Mouse (Mus musculus) midbrain, embryonic 13.5 days (tissue): ENCODE measurements around the gene F2r. TPM values are rescaled to one million over a fixed set of nuclear protein-coding genes. Genes with fewer than 3 reads are reported as not detected.

Experiments
- ATAC-seq: fragments of 200-750 bp; cut with Nextera tagmentation; 2 replicates; pipeline ENCODE4 v1.8.0; 2017; ENCODE audit warnings: mild to moderate bottlenecking, moderate TSS enrichment, moderate library complexity
- H3K27ac ChIP-seq: fragments of 300-500 bp; sonication (generic); 2 replicates; pipeline ENCODE4 v1.5.1; 2015; ENCODE audit warnings: inconsistent platforms, mild to moderate bottlenecking, moderate library complexity
- H3K27me3 ChIP-seq: fragments of 300-500 bp; sonication (generic); 2 replicates; pipeline ENCODE4 v1.6.1; 2015; ENCODE audit warnings: mild to moderate bottlenecking, inconsistent platforms
- H3K36me3 ChIP-seq: fragments of 300-500 bp; sonication (generic); 2 replicates; pipeline ENCODE4 v1.6.1; 2015; ENCODE audit warnings: mild to moderate bottlenecking, inconsistent platforms
- H3K4me1 ChIP-seq: fragments of 300-500 bp; sonication (generic); replicated peaks from 2 replicates; pipeline ENCODE4 v1.6.1; 2015; ENCODE audit warnings: inconsistent platforms
- H3K4me2 ChIP-seq: fragments of 300-500 bp; sonication (generic); replicated peaks from 2 replicates; pipeline ENCODE4 v1.6.1; 2015; ENCODE audit warnings: moderate library complexity, mild to moderate bottlenecking, inconsistent platforms
- H3K4me3 ChIP-seq: fragments of 300-500 bp; sonication (generic); replicated peaks from 2 replicates; pipeline ENCODE4 v1.5.1; 2015; ENCODE audit warnings: mild to moderate bottlenecking, inconsistent platforms
- H3K9ac ChIP-seq: fragments of 300-500 bp; sonication (generic); replicated peaks from 2 replicates; pipeline ENCODE4 v1.6.1; 2015; ENCODE audit warnings: mild to moderate bottlenecking, inconsistent platforms
- H3K9me3 ChIP-seq: fragments of 300-500 bp; sonication (generic); 2 replicates; pipeline ENCODE4 v1.6.1; 2016; ENCODE audit warnings: mild to moderate bottlenecking, inconsistent platforms
- WGBS: fragments of 180-500 bp; shearing (Covaris S2); methylation state at CpG from one replicate; pipeline ENCODE4 v1.1.7; 2015; 5-methylcytosine and 5-hydroxymethylcytosine counted together
- polyA plus RNA-seq: library from polyadenylated mRNA; unstranded; fragments of >200 nt; fragmentation: Nextera tagmentation; extraction: Ambion mirVana; gene quantifications from 2 replicates; pipeline ENCODE4 v1.2.1, GENCODE M21; 2015

The F2r gene
- polyA plus RNA-seq, 1 experiment from 2014 or later: 86.0 TPM

- Histone ChIP-seq H3K4me1 (no peaks in the 10 kb centered on the region), H3K9me3 (no peaks in the 10 kb centered on the region), H3K27me3 (no peaks in the 10 kb centered on the region), H3K9ac (no peak overlapping the region), H3K4me3 (no peak overlapping the region), H3K36me3 (peaks cover 59% of the 10 kb centered on the region), H3K27ac (no peak overlapping the region), H3K4me2 (no peak overlapping the region)
- no peak for ATAC-seq
- WGBS: 93% methylated on average over 6 of the region's 6 CpGs
Measured at GRCm38 (mm10) chr13:95608416-95609087, 9.7 kb downstream of the F2r start.

- Histone ChIP-seq H3K36me3 (peaks cover 69% of the 10 kb centered on the region), H3K4me2 (no peak overlapping the region), H3K27ac (no peak overlapping the region), H3K9ac (no peak overlapping the region), H3K27me3 (no peaks in the 10 kb centered on the region), H3K4me3 (no peak overlapping the region), H3K9me3 (no peaks in the 10 kb centered on the region), H3K4me1 (no peaks in the 10 kb centered on the region)
- no peak for ATAC-seq
- 97% methylated on average over 8 of the region's 8 CpGs for WGBS
Measured at GRCm38 (mm10) chr13:95607019-95607418, 11.3 kb downstream of the F2r start.

- ATAC-seq: no peak
- H3K27ac ChIP-seq: no peak overlapping the region
- no peak overlapping the region for H3K9ac ChIP-seq
- no peaks in the 10 kb centered on the region for H3K4me1 ChIP-seq
- H3K36me3 ChIP-seq: peaks cover 61% of the 10 kb centered on the region
- no peaks in the 10 kb centered on the region for H3K27me3 ChIP-seq
- 97% methylated on average over 25 of the region's 25 CpGs for WGBS
- H3K9me3 ChIP-seq: no peaks in the 10 kb centered on the region
- no peak overlapping the region for H3K4me3 ChIP-seq
- no peak overlapping the region for H3K4me2 ChIP-seq
Measured at GRCm38 (mm10) chr13:95604288-95604687, 14.0 kb downstream of the F2r start.

GRCm38 (mm10) chr13:95599833-95600359, 18.4 kb downstream of the F2r start:
- Histone ChIP-seq H3K4me2 (no peak overlapping the region), H3K9me3 (no peaks in the 10 kb centered on the region), H3K27me3 (no peaks in the 10 kb centered on the region), H3K36me3 (peaks cover 38% of the 10 kb centered on the region), H3K4me3 (no peak overlapping the region), H3K4me1 (no peaks in the 10 kb centered on the region), H3K27ac (no peak overlapping the region), H3K9ac (no peak overlapping the region)
- WGBS: 77% methylated on average over 3 of the region's 3 CpGs
- ATAC-seq: no peak

- H3K9ac ChIP-seq: no peak overlapping the region
- H3K27me3 ChIP-seq: no peaks in the 10 kb centered on the region
- no peaks in the 10 kb centered on the region for H3K4me1 ChIP-seq
- ATAC-seq: no peak
- peaks cover 23% of the 10 kb centered on the region for H3K36me3 ChIP-seq
- H3K4me2 ChIP-seq: no peak overlapping the region
- WGBS: 91% methylated on average over 18 of the region's 18 CpGs
- no peak overlapping the region for H3K27ac ChIP-seq
- no peak overlapping the region for H3K4me3 ChIP-seq
- no peaks in the 10 kb centered on the region for H3K9me3 ChIP-seq
Measured at GRCm38 (mm10) chr13:95598232-95598920, 19.9 kb downstream of the F2r start.

GRCm38 (mm10) chr13:95597578-95597977, 20.7 kb downstream of the F2r start:
- Histone ChIP-seq H3K4me1 (no peaks in the 10 kb centered on the region), H3K27ac (no peak overlapping the region), H3K36me3 (peaks cover 15% of the 10 kb centered on the region), H3K9me3 (no peaks in the 10 kb centered on the region), H3K27me3 (no peaks in the 10 kb centered on the region), H3K4me2 (no peak overlapping the region), H3K4me3 (no peak overlapping the region), H3K9ac (no peak overlapping the region)
- 92% methylated on average over 10 of the region's 10 CpGs for WGBS
- ATAC-seq: no peak

- H3K27me3 ChIP-seq: no peaks in the 10 kb centered on the region
- WGBS: 76% methylated on average over 7 of the region's 7 CpGs
- H3K9me3 ChIP-seq: no peaks in the 10 kb centered on the region
- peaks cover 11% of the 10 kb centered on the region for H3K36me3 ChIP-seq
- H3K4me1 ChIP-seq: no peaks in the 10 kb centered on the region
- H3K9ac ChIP-seq: no peak overlapping the region
- no peak overlapping the region for H3K4me3 ChIP-seq
- H3K27ac ChIP-seq: no peak overlapping the region
- no peak for ATAC-seq
- H3K4me2 ChIP-seq: no peak overlapping the region
Measured at GRCm38 (mm10) chr13:95596689-95597088, 21.6 kb downstream of the F2r start.

GRCm38 (mm10) chr13:95595921-95596320, 22.4 kb downstream of the F2r start:
- no peaks in the 10 kb centered on the region for H3K27me3 ChIP-seq
- WGBS: 77% methylated on average over 5 of the region's 5 CpGs
- H3K4me3 ChIP-seq: no peak overlapping the region
- H3K36me3 ChIP-seq: peaks cover 4% of the 10 kb centered on the region; the same call in 1 of the 2 replicates
- no peak for ATAC-seq
- no peak overlapping the region for H3K9ac ChIP-seq
- no peaks in the 10 kb centered on the region for H3K4me1 ChIP-seq
- no peak overlapping the region for H3K27ac ChIP-seq
- no peak overlapping the region for H3K4me2 ChIP-seq
- no peaks in the 10 kb centered on the region for H3K9me3 ChIP-seq

GRCm38 (mm10) chr13:95595411-95595810, 22.9 kb downstream of the F2r start:
- H3K27ac ChIP-seq: no peak overlapping the region
- no peaks in the 10 kb centered on the region for H3K4me1 ChIP-seq
- no peak for ATAC-seq
- no peak overlapping the region for H3K4me2 ChIP-seq
- H3K9me3 ChIP-seq: no peaks in the 10 kb centered on the region
- WGBS: 93% methylated on average over 7 of the region's 7 CpGs
- no peaks in the 10 kb centered on the region for H3K27me3 ChIP-seq
- H3K4me3 ChIP-seq: no peak overlapping the region
- no peaks in the 10 kb centered on the region for H3K36me3 ChIP-seq
- H3K9ac ChIP-seq: no peak overlapping the region

- no peak overlapping the region for H3K9ac ChIP-seq
- no peak overlapping the region for H3K4me2 ChIP-seq
- ATAC-seq: no peak
- H3K36me3 ChIP-seq: no peaks in the 10 kb centered on the region
- H3K27me3 ChIP-seq: no peaks in the 10 kb centered on the region
- H3K4me1 ChIP-seq: no peaks in the 10 kb centered on the region
- no peak overlapping the region for H3K27ac ChIP-seq
- H3K9me3 ChIP-seq: no peaks in the 10 kb centered on the region
- no peak overlapping the region for H3K4me3 ChIP-seq
- 88% methylated on average over 10 of the region's 10 CpGs for WGBS
Measured at GRCm38 (mm10) chr13:95592860-95593259, 25.4 kb downstream of the F2r start.

GRCm38 (mm10) chr13:95591606-95592005, 26.7 kb downstream of the F2r start:
- Histone ChIP-seq H3K4me1 (no peaks in the 10 kb centered on the region), H3K4me3 (no peak overlapping the region), H3K27ac (no peak overlapping the region), H3K9ac (no peak overlapping the region), H3K4me2 (no peak overlapping the region), H3K36me3 (no peaks in the 10 kb centered on the region), H3K9me3 (no peaks in the 10 kb centered on the region), H3K27me3 (no peaks in the 10 kb centered on the region)
- ATAC-seq: no peak
- WGBS: 87% methylated on average over 3 of the region's 3 CpGs

GRCm38 (mm10) chr13:95587628-95588027, 30.7 kb downstream of the F2r start:
- Histone ChIP-seq H3K27me3 (no peaks in the 10 kb centered on the region), H3K4me2 (no peak overlapping the region), H3K27ac (no peak overlapping the region), H3K9ac (no peak overlapping the region), H3K4me1 (peaks cover 6% of the 10 kb centered on the region), H3K4me3 (no peak overlapping the region), H3K9me3 (no peaks in the 10 kb centered on the region), H3K36me3 (no peaks in the 10 kb centered on the region)
- no peak for ATAC-seq
- WGBS: 82% methylated on average over 4 of the region's 4 CpGs
